In genomic region chr3:121609090-121609489, GRCm38 (mm10) we compare ENCODE assay signal across 13 mouse cellular contexts.
DNase-seq lines count a peak whose midpoint lies in the region; ATAC-seq and TF ChIP-seq lines count a peak whose summit lies in the region.
"Had no signal": no experiment of that assay in that cellular context is flagged by ENCODE, and none has a peak within 500 bp of the region (broad histone marks: within the 10 kb centered on the region; RNA-seq: fewer than 3 reads in every experiment).

No protein-coding gene starts in this region.

- H3K9ac ChIP-seq in lung, postnatal 0 days (replicated peaks; ENCODE audit: low read depth): no peak overlapping the region
- H3K9ac ChIP-seq: forebrain, embryonic 15.5 days; liver, postnatal 0 days had no signal

- H3K4me2 ChIP-seq in lung, postnatal 0 days (replicated peaks; ENCODE audit: low read depth, low read length): no peak overlapping the region
- H3K4me2 ChIP-seq: forebrain, embryonic 15.5 days had no signal

- 33% methylated on average over 7 of the region's 7 CpGs for WGBS in lung, postnatal 0 days

- no peak for ATAC-seq in lung, postnatal 0 days
- ATAC-seq: forebrain, embryonic 15.5 days; inflammation-experienced regulatory T-cells, adult 6 months; liver, postnatal 0 days had no signal

- peak overlapping the region; percentile 54; the same call in 1 of the 2 replicates for H3K27ac ChIP-seq in lung, postnatal 0 days (ENCODE audit: low read length)
- H3K27ac ChIP-seq: forebrain, embryonic 15.5 days; midbrain, embryonic 10.5 days had no signal

- no peak for TF ChIP-seq CTCF in lung, postnatal 0 days (IDR thresholded peaks at IDR 0.05)

- peaks cover 15% of the 10 kb centered on the region; the same call in 1 of the 2 replicates for H3K4me1 ChIP-seq in lung, postnatal 0 days (ENCODE audit: insufficient read depth, low read depth, low read length)
- H3K4me1 ChIP-seq: forebrain, embryonic 15.5 days; midbrain, embryonic 10.5 days had no signal

- no peaks in the 10 kb centered on the region for H3K36me3 ChIP-seq in lung, postnatal 0 days (ENCODE audit: insufficient read depth, low read length)
- H3K36me3 ChIP-seq: forebrain, embryonic 15.5 days; midbrain, embryonic 10.5 days had no signal

- H3K27me3 ChIP-seq in lung, postnatal 0 days (replicated peaks; ENCODE audit: insufficient read depth, low read length): no peaks in the 10 kb centered on the region
- H3K27me3 ChIP-seq: forebrain, embryonic 15.5 days had no signal

- no peaks in the 10 kb centered on the region for H3K9me3 ChIP-seq in lung, postnatal 0 days (ENCODE audit: low read length)
- H3K9me3 ChIP-seq: forebrain, embryonic 15.5 days; midbrain, embryonic 10.5 days had no signal

- no peak overlapping the region for H3K4me3 ChIP-seq in lung, postnatal 0 days (ENCODE audit: low read depth, low read length)
- H3K4me3 ChIP-seq: forebrain, embryonic 15.5 days; midbrain, embryonic 10.5 days had no signal

- DNase-seq in cerebellum, postnatal 10 days: peak; percentile 20 to 39
- no peak for DNase-seq in cerebellum, adult 8-10 months
- DNase-seq in lung, postnatal 0 days (ENCODE audit: low spot score): no peak
- no peak for DNase-seq in lung, postnatal 4 days
- DNase-seq in gastrocnemius, postnatal 25 days: peak; percentile 61
- peak; percentile 65 for DNase-seq in mesoderm, embryonic 11.5 days (ENCODE audit: low read depth, low spot score)
- no peak for DNase-seq in spleen, adult 18-20 months
- DNase-seq in cerebellum, adult 11-12 months: no peak
- DNase-seq: layer of hippocampus, postnatal 36 days; liver, postnatal 0 days had no signal

- no peak for TF ChIP-seq EP300 in lung, postnatal 0 days (IDR thresholded peaks at IDR 0.05)

Comparison
In these comparisons a context has a peak if more than half of its experiments do, and no peak if none do; other contexts are left out.
1. DNase-seq: peak in cerebellum, postnatal 10 days (2 of 2), gastrocnemius, postnatal 25 days (single experiment) and mesoderm, embryonic 11.5 days (single experiment); none in cerebellum, adult 8-10 months (single experiment), lung, postnatal 0 days (single experiment), lung, postnatal 4 days (0 of 2), spleen, adult 18-20 months (0 of 2) and cerebellum, adult 11-12 months (single experiment).